Mouse (Mus musculus): ENCODE data around the gene Capg. TPM values are rescaled to one million over a fixed set of nuclear protein-coding genes. Genes with fewer than 3 reads are reported as not detected.

The Capg gene
- polyA plus RNA-seq, 1 experiment from 2014 or later, result 25.9 TPM

GRCm38 (mm10) chr6:72598791-72599557 lies 54.8 kb downstream of the Capg start:
- 0 out of 2 replicates have a peak, but pooled peaks have one; percentile 8 for ATAC-seq (ENCODE audit: insufficient number of reproducible peaks, insufficient read depth, low FRiP score, low TSS enrichment)
- peaks cover 17% of the 10 kb centered on the region for H3K4me1 ChIP-seq
- H3K9ac ChIP-seq, result peak overlapping the region; percentile 67
- H3K9me3 ChIP-seq, result no peaks in the 10 kb centered on the region
- WGBS, result 45% methylated on average over 12 of the region's 12 CpGs
- H3K4me3 ChIP-seq, result peak overlapping the region; percentile 57
- 0 out of 2 replicates have a peak, but pooled peaks cover 4% of the 10 kb centered on the region for H3K36me3 ChIP-seq
- peak overlapping the region; percentile 64 for H3K4me2 ChIP-seq (replicated peaks)
- peak overlapping the region; percentile 51; the same call in 1 of the 2 replicates for H3K27ac ChIP-seq
- H3K27me3 ChIP-seq, result no peaks in the 10 kb centered on the region

- H3K9me3 ChIP-seq, result no peaks in the 10 kb centered on the region
- no peak overlapping the region for H3K9ac ChIP-seq
- H3K4me2 ChIP-seq (replicated peaks), result no peak overlapping the region
- ATAC-seq (ENCODE audit: insufficient number of reproducible peaks, insufficient read depth, low FRiP score, low TSS enrichment), result no peak
- no peak overlapping the region for H3K27ac ChIP-seq
- WGBS, result 77% methylated on average over 6 of the region's 6 CpGs
- no peak overlapping the region for H3K4me3 ChIP-seq
- 0 out of 2 replicates have a peak, but pooled peaks cover 16% of the 10 kb centered on the region for H3K36me3 ChIP-seq
- H3K27me3 ChIP-seq, result no peaks in the 10 kb centered on the region
- H3K4me1 ChIP-seq, result peaks cover 17% of the 10 kb centered on the region
These were observed 56.0 kb downstream of the Capg start for GRCm38 (mm10) chr6:72600216-72600615.

GRCm38 (mm10) chr6:72600771-72601170 lies 56.6 kb downstream of the Capg start:
- H3K9me3 ChIP-seq, result no peaks in the 10 kb centered on the region
- H3K27me3 ChIP-seq, result no peaks in the 10 kb centered on the region
- no peak overlapping the region for H3K4me2 ChIP-seq (replicated peaks)
- H3K9ac ChIP-seq, result no peak overlapping the region
- ATAC-seq (ENCODE audit: insufficient number of reproducible peaks, insufficient read depth, low FRiP score, low TSS enrichment), result no peak
- WGBS, result 83% methylated on average over 12 of the region's 12 CpGs
- H3K36me3 ChIP-seq, result peaks cover 20% of the 10 kb centered on the region
- H3K4me3 ChIP-seq, result no peak overlapping the region
- H3K4me1 ChIP-seq, result peaks cover 17% of the 10 kb centered on the region
- H3K27ac ChIP-seq, result no peak overlapping the region

GRCm38 (mm10) chr6:72601732-72602131 lies 57.5 kb downstream of the Capg start:
- no peak for ATAC-seq (ENCODE audit: insufficient number of reproducible peaks, insufficient read depth, low FRiP score, low TSS enrichment)
- H3K27me3 ChIP-seq, result no peaks in the 10 kb centered on the region
- H3K36me3 ChIP-seq, result peaks cover 29% of the 10 kb centered on the region
- H3K4me2 ChIP-seq (replicated peaks), result no peak overlapping the region
- H3K4me1 ChIP-seq, result peaks cover 17% of the 10 kb centered on the region
- no peak overlapping the region for H3K4me3 ChIP-seq
- WGBS, result 64% methylated on average over 1 of the region's 1 CpGs
- H3K9ac ChIP-seq, result no peak overlapping the region
- H3K27ac ChIP-seq, result no peak overlapping the region
- no peaks in the 10 kb centered on the region for H3K9me3 ChIP-seq

- ATAC-seq (ENCODE audit: insufficient number of reproducible peaks, insufficient read depth, low FRiP score, low TSS enrichment), result no peak
- Histone ChIP-seq H3K27ac (no peak overlapping the region), H3K27me3 (no peaks in the 10 kb centered on the region), H3K9ac (no peak overlapping the region), H3K36me3 (peaks cover 40% of the 10 kb centered on the region), H3K9me3 (no peaks in the 10 kb centered on the region), H3K4me2 (replicated peaks) (no peak overlapping the region), H3K4me1 (0 out of 2 replicates have a peak, but pooled peaks cover 1% of the 10 kb centered on the region), H3K4me3 (no peak overlapping the region)
- 93% methylated on average over 2 of the region's 2 CpGs for WGBS
These were observed 59.9 kb downstream of the Capg start for GRCm38 (mm10) chr6:72604066-72604465.

- Histone ChIP-seq H3K27me3 (no peaks in the 10 kb centered on the region), H3K9me3 (no peaks in the 10 kb centered on the region), H3K4me3 (no peak overlapping the region), H3K4me1 (no peaks in the 10 kb centered on the region), H3K9ac (no peak overlapping the region), H3K36me3 (peaks cover 64% of the 10 kb centered on the region), H3K4me2 (replicated peaks) (no peak overlapping the region), H3K27ac (no peak overlapping the region)
- WGBS, result 81% methylated on average over 4 of the region's 4 CpGs
- ATAC-seq (ENCODE audit: insufficient number of reproducible peaks, insufficient read depth, low FRiP score, low TSS enrichment), result no peak
These were observed 62.9 kb downstream of the Capg start for GRCm38 (mm10) chr6:72607060-72607459.

- H3K27ac ChIP-seq, result no peak overlapping the region
- ATAC-seq (ENCODE audit: insufficient number of reproducible peaks, insufficient read depth, low FRiP score, low TSS enrichment), result no peak
- no peak overlapping the region for H3K9ac ChIP-seq
- peaks cover 64% of the 10 kb centered on the region for H3K36me3 ChIP-seq
- H3K27me3 ChIP-seq, result no peaks in the 10 kb centered on the region
- 90% methylated on average over 5 of the region's 5 CpGs for WGBS
- no peaks in the 10 kb centered on the region for H3K4me1 ChIP-seq
- no peak overlapping the region for H3K4me2 ChIP-seq (replicated peaks)
- H3K9me3 ChIP-seq, result no peaks in the 10 kb centered on the region
- no peak overlapping the region for H3K4me3 ChIP-seq
These were observed 63.5 kb downstream of the Capg start for GRCm38 (mm10) chr6:72607676-72608075.

GRCm38 (mm10) chr6:72608662-72609184 lies 64.5 kb downstream of the Capg start:
- peaks cover under 1% of the 10 kb centered on the region; the same call in 1 of the 2 replicates for H3K4me1 ChIP-seq
- H3K9ac ChIP-seq, result no peak overlapping the region
- 91% methylated on average over 4 of the region's 4 CpGs for WGBS
- no peak overlapping the region for H3K27ac ChIP-seq
- H3K9me3 ChIP-seq, result no peaks in the 10 kb centered on the region
- no peak for ATAC-seq (ENCODE audit: insufficient number of reproducible peaks, insufficient read depth, low FRiP score, low TSS enrichment)
- peaks cover 69% of the 10 kb centered on the region for H3K36me3 ChIP-seq
- H3K4me2 ChIP-seq (replicated peaks), result no peak overlapping the region
- no peaks in the 10 kb centered on the region for H3K27me3 ChIP-seq
- H3K4me3 ChIP-seq, result no peak overlapping the region

GRCm38 (mm10) chr6:72610261-72610660 lies 66.1 kb downstream of the Capg start:
- Histone ChIP-seq H3K4me1 (peaks cover 16% of the 10 kb centered on the region), H3K4me3 (no peak overlapping the region), H3K36me3 (peaks cover 57% of the 10 kb centered on the region), H3K27ac (no peak overlapping the region), H3K9me3 (no peaks in the 10 kb centered on the region), H3K27me3 (no peaks in the 10 kb centered on the region), H3K9ac (no peak overlapping the region), H3K4me2 (replicated peaks) (no peak overlapping the region)
- no peak for ATAC-seq (ENCODE audit: insufficient number of reproducible peaks, insufficient read depth, low FRiP score, low TSS enrichment)
- WGBS, result 81% methylated on average over 4 of the region's 4 CpGs

Other genes with a start within 250 kb of the Capg start
- not detected in 2 replicates for gene Sftpb, start 239.8 kb upstream of the Capg start, polyA plus RNA-seq (2016; fragmentation: Nextera tagmentation; extraction: Ambion mirVana)
- gene Usp39, start 199.2 kb upstream of the Capg start, polyA plus RNA-seq (2016; fragmentation: Nextera tagmentation; extraction: Ambion mirVana), result 64.5 and 67.4 TPM in 2 replicates
- gene 0610030E20Rik, start 197.1 kb upstream of the Capg start, polyA plus RNA-seq (2016; fragmentation: Nextera tagmentation; extraction: Ambion mirVana), result 30.0 and 33.0 TPM in 2 replicates
- 8.9 and 9.7 TPM in 2 replicates for gene Tmem150a, start 188.9 kb upstream of the Capg start, polyA plus RNA-seq (2016; fragmentation: Nextera tagmentation; extraction: Ambion mirVana)
- gene Rnf181, start 177.4 kb upstream of the Capg start, polyA plus RNA-seq (2016; fragmentation: Nextera tagmentation; extraction: Ambion mirVana), result 80.2 and 88.0 TPM in 2 replicates
- 14.5 and 19.9 TPM in 2 replicates for gene Vamp5, start 163.9 kb upstream of the Capg start, polyA plus RNA-seq (2016; fragmentation: Nextera tagmentation; extraction: Ambion mirVana)
- gene Vamp8, start 153.7 kb upstream of the Capg start, polyA plus RNA-seq (2016; fragmentation: Nextera tagmentation; extraction: Ambion mirVana), result 90.7 and 98.1 TPM in 2 replicates
- gene Ggcx, start 130.1 kb upstream of the Capg start, polyA plus RNA-seq (2016; fragmentation: Nextera tagmentation; extraction: Ambion mirVana), result 34.4 and 38.5 TPM in 2 replicates
- 387 and 404 TPM in 2 replicates for gene Mat2a, start 104.8 kb upstream of the Capg start, polyA plus RNA-seq (2016; fragmentation: Nextera tagmentation; extraction: Ambion mirVana)
- gene Sh2d6, start 22.7 kb upstream of the Capg start, polyA plus RNA-seq (2016; fragmentation: Nextera tagmentation; extraction: Ambion mirVana), result not detected in 2 replicates
- 14.2 and 16.4 TPM in 2 replicates for gene Elmod3, start 54.0 kb downstream of the Capg start, polyA plus RNA-seq (2016; fragmentation: Nextera tagmentation; extraction: Ambion mirVana)
- 9.5 and 10.3 TPM in 2 replicates for gene Retsat, start 54.1 kb downstream of the Capg start, polyA plus RNA-seq (2016; fragmentation: Nextera tagmentation; extraction: Ambion mirVana)
- gene Tgoln1, start 72.6 kb downstream of the Capg start, polyA plus RNA-seq (2016; fragmentation: Nextera tagmentation; extraction: Ambion mirVana), result 23.8 and 24.6 TPM in 2 replicates
- 50.2 and 53.1 TPM in 2 replicates for gene Tcf7l1, start 244.9 kb downstream of the Capg start, polyA plus RNA-seq (2016; fragmentation: Nextera tagmentation; extraction: Ambion mirVana)

All from embryonic facial prominence, embryonic 12.5 days (tissue).